In genomic region chr16:67844481-67844880, GRCm38 (mm10) we compare ENCODE assay signal across 15 mouse cellular contexts.
DNase-seq lines count a peak whose midpoint lies in the region; TF ChIP-seq lines count a peak whose summit lies in the region.
"Had no signal": no experiment of that assay in that cellular context is flagged by ENCODE, and none has a peak within 500 bp of the region (broad histone marks: within the 10 kb centered on the region; RNA-seq: fewer than 3 reads in every experiment).

No protein-coding gene starts in this region.

- H3K4me3 ChIP-seq in layer of hippocampus, adult 2 months: no peak overlapping the region
- H3K4me3 ChIP-seq: heart, embryonic 10.5 days had no signal

- no peak for TF ChIP-seq CTCF in layer of hippocampus, adult 2 months (conservative IDR thresholded peaks at IDR 0.05)

- DNase-seq in layer of hippocampus, adult 2 months (ENCODE audit: low spot score in 2 of 2): no peak
- DNase-seq in layer of hippocampus, adult 9-10 months (ENCODE audit: low spot score): no peak
- peak; percentile 92 for DNase-seq in brain, adult 2 months (ENCODE audit: low read depth, low spot score)
- DNase-seq in brain, embryonic 18.5 days (ENCODE audit: low read depth, low spot score): peak; percentile 34
- DNase-seq in cerebellum, adult 9-11 months: peak; percentile 89
- no peak for DNase-seq in gastrocnemius, postnatal 14 days
- no peak for DNase-seq in kidney, adult 18-20 months
- DNase-seq: adrenal gland, postnatal 36 days; gastrocnemius, postnatal 36 days; heart, postnatal 14 days; kidney, adult 11 months; kidney, postnatal 14 days; liver; lung, adult 18-20 months had no signal

- intact Hi-C loops in gastrocnemius, postnatal 14 days (cut with DNase I; ENCODE audit: low total_unique reads): no loop called here

- H3K27ac ChIP-seq in layer of hippocampus, adult 2 months: 0 out of 2 replicates have a peak overlapping the region, but pooled peaks have one; percentile 9
- H3K27ac ChIP-seq: heart, embryonic 10.5 days had no signal

Comparison
In these comparisons a context has a peak if more than half of its experiments do, and no peak if none do; other contexts are left out.
1. DNase-seq: peak in brain, adult 2 months (single experiment), brain, embryonic 18.5 days (single experiment) and cerebellum, adult 9-11 months (single experiment); none in layer of hippocampus, adult 2 months (0 of 2), layer of hippocampus, adult 9-10 months (single experiment), gastrocnemius, postnatal 14 days (single experiment) and kidney, adult 18-20 months (single experiment).